Mouse (Mus musculus): ENCODE measurements around the gene Paxbp1. TPM values are rescaled to one million over a fixed set of nuclear protein-coding genes. Genes with fewer than 3 reads are reported as not detected.

Paxbp1 gene
- polyA plus RNA-seq, 1 experiment: 81.5 TPM

DNA sequence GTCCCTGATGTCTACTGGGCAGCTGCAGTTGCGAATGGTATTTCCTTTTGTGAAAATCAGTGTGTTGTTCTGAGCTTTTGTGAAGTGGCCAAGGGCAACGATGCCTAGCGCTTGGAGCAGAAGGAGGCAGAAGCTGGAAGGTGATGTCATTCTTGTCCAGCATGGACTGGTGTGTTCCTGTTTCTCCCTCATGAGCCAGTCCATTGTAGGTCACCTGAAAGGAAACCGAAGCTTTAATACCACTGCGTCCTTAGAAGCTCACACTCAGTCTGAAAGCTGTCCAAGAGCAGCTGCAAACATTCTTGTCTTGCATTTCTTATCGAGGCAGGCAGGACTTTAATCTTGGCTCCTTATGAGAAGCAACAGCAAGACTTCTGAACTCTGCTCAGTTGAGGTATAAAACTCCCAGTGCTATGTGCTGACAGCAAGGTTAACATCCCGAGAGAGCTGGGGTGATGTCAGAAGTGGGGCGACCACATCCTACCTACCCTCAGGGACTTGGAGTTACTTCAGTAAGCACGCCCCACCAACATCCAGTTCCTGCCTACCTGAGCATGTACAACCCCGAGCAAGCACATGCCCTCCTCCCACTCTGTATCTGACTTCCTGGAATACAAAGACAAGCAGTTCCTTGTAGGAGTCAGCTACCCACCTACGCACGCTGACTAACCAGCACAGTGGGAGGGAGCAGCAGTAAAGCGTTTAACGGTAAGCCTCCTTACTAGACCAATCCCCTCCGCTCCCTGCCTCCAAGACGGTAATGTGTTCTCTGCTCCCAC lies 11.9 kb upstream of the Paxbp1 start:
- no peak overlapping the region for H3K4me3 ChIP-seq (ENCODE audit: insufficient read depth, low read length)
- H3K4me1 ChIP-seq (ENCODE audit: control insufficient read depth, insufficient read depth, low read length): peaks cover 7% of the 10 kb centered on the region
- H3K27ac ChIP-seq (ENCODE audit: insufficient read depth, low read length): no peak overlapping the region
- TF ChIP-seq CTCF (IDR thresholded peaks at IDR 0.05; ENCODE audit: extremely low read depth, insufficient read depth, low read length): no peak
- 0 out of 2 replicates have a peak, but pooled peaks have one; percentile 23 for TF ChIP-seq POLR2A (IDR thresholded peaks at IDR 0.05; ENCODE audit: extremely low read depth, insufficient read depth, low read length)

DNA sequence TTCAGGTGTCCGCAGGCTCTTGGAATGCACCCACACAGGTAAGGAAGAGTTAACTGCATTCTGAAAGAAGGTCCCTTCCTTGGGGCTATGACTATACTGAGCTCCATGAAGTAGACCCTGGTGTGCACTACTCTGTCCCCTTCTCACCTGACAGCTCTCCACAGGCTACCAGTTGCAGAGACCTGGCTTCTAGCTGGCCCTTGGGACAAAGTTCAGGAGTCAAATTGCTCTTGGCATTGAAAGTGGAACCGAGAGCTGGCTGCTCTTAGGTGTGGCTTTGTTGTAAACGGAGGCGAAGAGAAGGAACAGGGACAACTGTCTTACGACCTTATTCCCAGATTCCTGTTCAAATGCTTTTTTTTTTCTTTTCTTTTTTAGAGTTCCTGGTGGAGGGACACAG lies 10.8 kb upstream of the Paxbp1 start:
- Histone ChIP-seq H3K27ac (ENCODE audit: insufficient read depth, low read length) (no peak overlapping the region), H3K4me1 (ENCODE audit: control insufficient read depth, insufficient read depth, low read length) (peaks cover 7% of the 10 kb centered on the region), H3K4me3 (ENCODE audit: insufficient read depth, low read length) (no peak overlapping the region)
- no peak for TF ChIP-seq POLR2A (IDR thresholded peaks at IDR 0.05; ENCODE audit: extremely low read depth, insufficient read depth, low read length)
- no peak for TF ChIP-seq CTCF (IDR thresholded peaks at IDR 0.05; ENCODE audit: extremely low read depth, insufficient read depth, low read length)

GRCm38 (mm10) chr16:91053599-91053998 lies 9.3 kb upstream of the Paxbp1 start:
- Histone ChIP-seq H3K27ac (ENCODE audit: insufficient read depth, low read length) (no peak overlapping the region), H3K4me1 (ENCODE audit: control insufficient read depth, insufficient read depth, low read length) (peaks cover 7% of the 10 kb centered on the region)
- TF ChIP-seq POLR2A (IDR thresholded peaks at IDR 0.05; ENCODE audit: extremely low read depth, insufficient read depth, low read length) (no peak), CTCF (IDR thresholded peaks at IDR 0.05; ENCODE audit: extremely low read depth, insufficient read depth, low read length) (no peak)

DNA sequence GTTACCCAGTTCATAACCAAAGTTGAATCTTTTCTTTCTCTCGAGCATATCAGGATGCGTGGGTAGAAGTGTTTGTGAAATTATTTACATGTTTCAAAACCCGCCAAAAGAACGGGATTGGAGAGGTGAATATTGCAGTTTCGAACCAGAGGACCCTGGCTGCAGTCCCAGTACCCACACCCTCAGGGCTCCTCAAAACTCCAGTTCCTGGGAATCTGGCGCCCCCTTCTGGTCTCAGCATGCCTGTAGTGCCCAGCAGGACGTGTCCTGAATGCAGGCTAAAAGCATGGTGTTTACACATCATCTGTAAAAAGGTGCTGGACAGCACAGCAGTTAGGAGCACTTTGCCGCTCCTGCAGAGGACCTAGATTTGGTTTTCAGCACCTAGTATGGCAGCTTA lies 1.2 kb upstream of the Paxbp1 start:
- Histone ChIP-seq H3K4me1 (ENCODE audit: control insufficient read depth, insufficient read depth, low read length) (no peaks in the 10 kb centered on the region; the same call in 1 of the 2 replicates), H3K27ac (ENCODE audit: insufficient read depth, low read length) (no peak overlapping the region), H3K4me3 (ENCODE audit: insufficient read depth, low read length) (no peak overlapping the region)
- TF ChIP-seq CTCF (IDR thresholded peaks at IDR 0.05; ENCODE audit: extremely low read depth, insufficient read depth, low read length) (peak; percentile 14; the same call in 1 of the 2 replicates), POLR2A (IDR thresholded peaks at IDR 0.05; ENCODE audit: extremely low read depth, insufficient read depth, low read length) (no peak)

More at GRCm38 (mm10) chr16:91053599-91053998, 9.3 kb upstream of the Paxbp1 start:
- no peak overlapping the region for H3K4me3 ChIP-seq (ENCODE audit: insufficient read depth, low read length)

GRCm38 (mm10) chr16:91043461-91044248 lies 688 bp downstream of the Paxbp1 start:
- Histone ChIP-seq H3K27ac (ENCODE audit: insufficient read depth, low read length) (peak overlapping the region; percentile 35), H3K4me3 (ENCODE audit: insufficient read depth, low read length) (peak overlapping the region; percentile 42), H3K4me1 (ENCODE audit: control insufficient read depth, insufficient read depth, low read length) (no peaks in the 10 kb centered on the region; the same call in 1 of the 2 replicates)
- TF ChIP-seq POLR2A (IDR thresholded peaks at IDR 0.05; ENCODE audit: extremely low read depth, insufficient read depth, low read length): no peak
- no peak for TF ChIP-seq CTCF (IDR thresholded peaks at IDR 0.05; ENCODE audit: extremely low read depth, insufficient read depth, low read length)

GRCm38 (mm10) chr16:91042640-91043039 lies 1.7 kb downstream of the Paxbp1 start:
- H3K27ac ChIP-seq (ENCODE audit: insufficient read depth, low read length): no peak overlapping the region
- TF ChIP-seq POLR2A (IDR thresholded peaks at IDR 0.05; ENCODE audit: extremely low read depth, insufficient read depth, low read length) (no peak), CTCF (IDR thresholded peaks at IDR 0.05; ENCODE audit: extremely low read depth, insufficient read depth, low read length) (no peak)
- peaks cover 3% of the 10 kb centered on the region; the same call in 1 of the 2 replicates for H3K4me1 ChIP-seq (ENCODE audit: control insufficient read depth, insufficient read depth, low read length)
- H3K4me3 ChIP-seq (ENCODE audit: insufficient read depth, low read length): no peak overlapping the region

DNA sequence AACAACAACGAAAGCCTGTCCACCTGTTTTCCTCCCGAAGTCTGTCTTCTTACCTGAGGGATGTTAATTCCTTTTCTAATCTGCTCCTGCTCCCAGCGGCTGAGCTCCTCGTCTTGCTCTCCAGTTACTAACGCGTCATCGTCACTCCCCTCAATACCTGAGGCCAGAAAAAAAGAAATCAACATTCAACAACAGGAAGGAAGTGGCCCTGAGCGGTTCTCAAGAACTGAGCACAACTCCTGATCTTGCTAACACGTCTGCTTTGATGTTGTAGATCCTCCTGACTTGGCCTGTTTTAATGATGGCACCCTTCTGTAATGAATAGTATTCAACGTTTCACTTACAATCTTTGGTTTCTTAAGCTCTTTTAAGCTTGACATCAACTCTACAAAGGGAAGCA lies 8.5 kb downstream of the Paxbp1 start:
- Histone ChIP-seq H3K4me1 (ENCODE audit: control insufficient read depth, insufficient read depth, low read length) (peaks cover 3% of the 10 kb centered on the region; the same call in 1 of the 2 replicates), H3K4me3 (ENCODE audit: insufficient read depth, low read length) (no peak overlapping the region), H3K27ac (ENCODE audit: insufficient read depth, low read length) (no peak overlapping the region)
- TF ChIP-seq POLR2A (IDR thresholded peaks at IDR 0.05; ENCODE audit: extremely low read depth, insufficient read depth, low read length) (no peak), CTCF (IDR thresholded peaks at IDR 0.05; ENCODE audit: extremely low read depth, insufficient read depth, low read length) (no peak)

DNA sequence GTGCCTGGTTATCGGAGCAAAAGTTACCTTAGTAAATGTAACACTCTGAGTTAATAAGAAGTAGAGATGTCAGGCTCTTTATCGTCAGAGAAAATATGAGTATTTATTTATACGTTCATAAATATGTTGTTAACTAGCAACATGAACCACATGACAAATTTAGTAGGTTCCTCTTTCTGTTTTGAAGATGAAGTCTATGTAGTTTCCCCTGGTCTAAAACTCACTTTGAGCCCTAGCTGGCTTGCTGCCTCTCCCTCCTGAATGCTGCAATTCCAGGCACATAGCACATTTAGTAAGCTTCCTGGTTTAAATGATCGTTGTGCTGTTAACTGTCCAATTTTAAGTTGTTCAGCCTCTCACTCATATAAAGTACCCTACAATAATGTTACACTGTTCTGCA lies 13.6 kb downstream of the Paxbp1 start:
- H3K27ac ChIP-seq (ENCODE audit: insufficient read depth, low read length): no peak overlapping the region
- TF ChIP-seq CTCF (IDR thresholded peaks at IDR 0.05; ENCODE audit: extremely low read depth, insufficient read depth, low read length) (no peak), POLR2A (IDR thresholded peaks at IDR 0.05; ENCODE audit: extremely low read depth, insufficient read depth, low read length) (no peak)
- no peaks in the 10 kb centered on the region; the same call in 1 of the 2 replicates for H3K4me1 ChIP-seq (ENCODE audit: control insufficient read depth, insufficient read depth, low read length)
- H3K4me3 ChIP-seq (ENCODE audit: insufficient read depth, low read length): no peak overlapping the region

GRCm38 (mm10) chr16:91029901-91030300 lies 14.4 kb downstream of the Paxbp1 start:
- Histone ChIP-seq H3K4me3 (ENCODE audit: insufficient read depth, low read length) (no peak overlapping the region), H3K4me1 (ENCODE audit: control insufficient read depth, insufficient read depth, low read length) (no peaks in the 10 kb centered on the region; the same call in 1 of the 2 replicates), H3K27ac (ENCODE audit: insufficient read depth, low read length) (no peak overlapping the region)
- TF ChIP-seq CTCF (IDR thresholded peaks at IDR 0.05; ENCODE audit: extremely low read depth, insufficient read depth, low read length) (no peak), POLR2A (IDR thresholded peaks at IDR 0.05; ENCODE audit: extremely low read depth, insufficient read depth, low read length) (no peak)
